Comparison of ENCODE assay signal across 13 mouse cellular contexts in genomic region chr5:64112360-64112759, GRCm38 (mm10). TPM values are rescaled to one million over a fixed set of nuclear protein-coding genes. Genes with fewer than 3 reads are reported as not detected.
DNase-seq lines count a peak whose midpoint lies in the region; ATAC-seq and TF ChIP-seq lines count a peak whose summit lies in the region.
"Had no signal": no experiment of that assay in that cellular context is flagged by ENCODE, and none has a peak within 500 bp of the region (broad histone marks: within the 10 kb centered on the region; RNA-seq: fewer than 3 reads in every experiment).

No protein-coding gene starts in this region.

- H3K36me3 ChIP-seq in kidney, adult 2 months (ENCODE audit: control insufficient read depth, insufficient read depth, low read length), result peaks cover 4% of the 10 kb centered on the region
- H3K36me3 ChIP-seq in kidney, embryonic 14.5 days (ENCODE audit: control insufficient read depth, insufficient read depth, low read length), result peaks cover 48% of the 10 kb centered on the region
- H3K36me3 ChIP-seq in intestine, embryonic 16.5 days (ENCODE audit: control insufficient read depth, insufficient read depth, low read length), result peaks cover 24% of the 10 kb centered on the region
- peaks cover 50% of the 10 kb centered on the region for H3K36me3 ChIP-seq in stomach, postnatal 0 days (ENCODE audit: control insufficient read depth, insufficient read depth, low read length)
- peaks cover 86% of the 10 kb centered on the region for H3K36me3 ChIP-seq in hindbrain, embryonic 13.5 days

- H3K4me2 ChIP-seq in kidney, embryonic 14.5 days (replicated peaks; ENCODE audit: low read depth, low read length), result no peak overlapping the region
- H3K4me2 ChIP-seq in intestine, embryonic 16.5 days (ENCODE audit: low read depth, low read length), result no peak overlapping the region
- H3K4me2 ChIP-seq in stomach, postnatal 0 days (replicated peaks; ENCODE audit: low read depth), result no peak overlapping the region
- H3K4me2 ChIP-seq in hindbrain, embryonic 13.5 days, result no peak overlapping the region
- H3K4me2 ChIP-seq: hindbrain, embryonic 15.5 days; limb, embryonic 13.5 days; lung, embryonic 14.5 days had no signal

- H3K9me3 ChIP-seq in kidney, embryonic 14.5 days (ENCODE audit: control insufficient read depth, low read length), result peaks cover 9% of the 10 kb centered on the region
- peaks cover 9% of the 10 kb centered on the region; the same call in 1 of the 2 replicates for H3K9me3 ChIP-seq in intestine, embryonic 16.5 days (ENCODE audit: control insufficient read depth, low read length)
- H3K9me3 ChIP-seq in stomach, postnatal 0 days (ENCODE audit: control insufficient read depth, low read length), result 0 out of 2 replicates have a peak, but pooled peaks cover 3% of the 10 kb centered on the region
- peaks cover 18% of the 10 kb centered on the region for H3K9me3 ChIP-seq in hindbrain, embryonic 13.5 days

- no peak for TF ChIP-seq CTCF in kidney, adult 2 months (conservative IDR thresholded peaks at IDR 0.05; ENCODE audit: insufficient read depth, insufficient read length, low read depth, low read length)
- no peak for TF ChIP-seq CTCF in Patski (IDR thresholded peaks at IDR 0.05)
- TF ChIP-seq CTCF in stomach, postnatal 0 days (IDR thresholded peaks at IDR 0.05; ENCODE audit: low read depth), result no peak

- TF ChIP-seq EP300 in stomach, postnatal 0 days (optimal IDR thresholded peaks at IDR 0.05), result no peak

- TF ChIP-seq POLR2A in kidney, adult 2 months (IDR thresholded peaks at IDR 0.05; ENCODE audit: low read depth, low read length), result no peak

- WGBS in kidney, adult 2 months, result 41% methylated on average over 3 of the region's 3 CpGs
- 65% methylated on average over 3 of the region's 3 CpGs for WGBS in kidney, embryonic 14.5 days
- 74% methylated on average over 3 of the region's 3 CpGs for WGBS in intestine, embryonic 16.5 days
- 72% methylated on average over 3 of the region's 3 CpGs for WGBS in stomach, postnatal 0 days
- WGBS in hindbrain, embryonic 13.5 days, result 92% methylated on average over 3 of the region's 3 CpGs

- ATAC-seq in kidney, embryonic 14.5 days (ENCODE audit: low FRiP score, low TSS enrichment), result no peak
- ATAC-seq in Patski, result peak; percentile 99
- peak; percentile 66 for ATAC-seq in intestine, embryonic 16.5 days
- peak; percentile 95 for ATAC-seq in stomach, postnatal 0 days (ENCODE audit: low FRiP score, low TSS enrichment)
- no peak for ATAC-seq in hindbrain, embryonic 13.5 days (ENCODE audit: low FRiP score)

- no peaks in the 10 kb centered on the region for H3K27me3 ChIP-seq in kidney, adult 2 months (replicated peaks; ENCODE audit: control insufficient read depth, insufficient read depth, low read length)
- H3K27me3 ChIP-seq in kidney, embryonic 14.5 days (ENCODE audit: control insufficient read depth, insufficient read depth, low read length), result no peaks in the 10 kb centered on the region
- H3K27me3 ChIP-seq in Patski, result no peaks in the 10 kb centered on the region
- H3K27me3 ChIP-seq in intestine, embryonic 16.5 days (replicated peaks; ENCODE audit: control insufficient read depth, insufficient read depth, low read length), result no peaks in the 10 kb centered on the region
- no peaks in the 10 kb centered on the region for H3K27me3 ChIP-seq in stomach, postnatal 0 days (ENCODE audit: control insufficient read depth, insufficient read depth, low read length)
- no peaks in the 10 kb centered on the region for H3K27me3 ChIP-seq in hindbrain, embryonic 13.5 days
- H3K27me3 ChIP-seq: CH12.LX; hindbrain, embryonic 15.5 days; limb, embryonic 13.5 days had no signal

- DNase-seq in kidney, adult 2 months, result peak; percentile 59
- peak; percentile 98 for DNase-seq in Patski (ENCODE audit: low read depth, low spot score)
- DNase-seq in stomach, postnatal 0 days (ENCODE audit: low spot score), result peak; percentile 19
- no peak for DNase-seq in left cerebral cortex, adult 9 months (ENCODE audit: low spot score in 2 of 2)
- DNase-seq: lung, embryonic 14.5 days; spleen, adult 18-20 months; thymus, adult 18-20 months had no signal

- no peaks in the 10 kb centered on the region for H3K4me1 ChIP-seq in kidney, adult 2 months (ENCODE audit: control insufficient read depth, insufficient read depth, low read length)
- no peaks in the 10 kb centered on the region for H3K4me1 ChIP-seq in kidney, embryonic 14.5 days (ENCODE audit: control insufficient read depth, insufficient read depth, low read length)
- H3K4me1 ChIP-seq in intestine, embryonic 16.5 days (ENCODE audit: control insufficient read depth, insufficient read depth, low read length), result no peaks in the 10 kb centered on the region
- H3K4me1 ChIP-seq in stomach, postnatal 0 days (replicated peaks; ENCODE audit: control insufficient read depth, insufficient read depth), result no peaks in the 10 kb centered on the region
- H3K4me1 ChIP-seq in hindbrain, embryonic 13.5 days (replicated peaks), result no peaks in the 10 kb centered on the region
- H3K4me1 ChIP-seq: hindbrain, embryonic 15.5 days; limb, embryonic 13.5 days had no signal

- no peak overlapping the region for H3K4me3 ChIP-seq in kidney, adult 2 months (ENCODE audit: insufficient read depth, low read depth, low read length)
- H3K4me3 ChIP-seq in kidney, embryonic 14.5 days (ENCODE audit: low read length), result no peak overlapping the region
- no peak overlapping the region for H3K4me3 ChIP-seq in intestine, embryonic 16.5 days (ENCODE audit: low read length)
- H3K4me3 ChIP-seq in stomach, postnatal 0 days (ENCODE audit: low read depth, low read length), result no peak overlapping the region
- H3K4me3 ChIP-seq in hindbrain, embryonic 13.5 days, result no peak overlapping the region
- H3K4me3 ChIP-seq: hindbrain, embryonic 15.5 days; limb, embryonic 13.5 days had no signal

- in situ Hi-C loops in Patski (cut with MboI; ENCODE audit: low pct_unique_long_range_greater_than_20kb), result loop anchor here (10.0 kb wide), 1 partner anchor 752 kb away; no protein-coding TSS in a partner anchor

- H3K9ac ChIP-seq in kidney, embryonic 14.5 days (ENCODE audit: low read depth, low read length), result no peak overlapping the region
- no peak overlapping the region for H3K9ac ChIP-seq in intestine, embryonic 16.5 days (ENCODE audit: low read depth, low read length)
- H3K9ac ChIP-seq in stomach, postnatal 0 days (ENCODE audit: low read length), result no peak overlapping the region
- no peak overlapping the region for H3K9ac ChIP-seq in hindbrain, embryonic 13.5 days
- H3K9ac ChIP-seq: hindbrain, embryonic 15.5 days; limb, embryonic 13.5 days; lung, embryonic 14.5 days had no signal

- CTCF ChIA-PET in Patski (lab: Charles Lee), result interaction anchor here (0.6 to 2.4 kb wide), 8 partner anchors 12 to 167 kb away, joined by 3 to 10 read pairs (median 4); no protein-coding TSS in a partner anchor

- no peak overlapping the region for H3K27ac ChIP-seq in kidney, adult 2 months (ENCODE audit: insufficient read depth, low read depth, low read length)
- no peak overlapping the region for H3K27ac ChIP-seq in kidney, embryonic 14.5 days (ENCODE audit: low read depth, low read length)
- no peak overlapping the region for H3K27ac ChIP-seq in intestine, embryonic 16.5 days (ENCODE audit: low read length)
- no peak overlapping the region for H3K27ac ChIP-seq in stomach, postnatal 0 days (replicated peaks)
- H3K27ac ChIP-seq in hindbrain, embryonic 13.5 days, result no peak overlapping the region
- H3K27ac ChIP-seq: hindbrain, embryonic 15.5 days; limb, embryonic 13.5 days had no signal

- POLR2A ChIA-PET in Patski (lab: Charles Lee), result interaction anchor here (0.5 to 1.0 kb wide), 2 partner anchors 16 to 50 kb away, joined by 3 to 4 read pairs; no protein-coding TSS in a partner anchor

RNA-seq across cellular contexts. Expression of gene Pgm2, which starts 19.6 kb away (rescaled TPM):
- 7.6 TPM in 2 replicates for polyA plus RNA-seq in kidney, adult 2 months (2012; rRNA removed)
- 29.0 and 31.8 TPM in 2 replicates for polyA plus RNA-seq in kidney, embryonic 14.5 days (2014; fragmentation: Nextera tagmentation; extraction: Ambion mirVana)
- 84.2 TPM for polyA plus RNA-seq in Patski (2021)
- 37.6 and 38.5 TPM in 2 replicates for polyA plus RNA-seq in intestine, embryonic 16.5 days (2015; fragmentation: Nextera tagmentation; extraction: Ambion mirVana)
- 33.8 and 34.3 TPM in 2 replicates for polyA plus RNA-seq in stomach, postnatal 0 days (2015; fragmentation: Nextera tagmentation; extraction: Ambion mirVana)
- 23.4 and 24.0 TPM in 2 replicates for polyA plus RNA-seq in hindbrain, embryonic 13.5 days (2015; fragmentation: Nextera tagmentation; extraction: Ambion mirVana)

RNA-seq across cellular contexts. Expression of gene Tbc1d1, which starts 43.7 kb away (rescaled TPM):
- 37.0 and 38.3 TPM in 2 replicates for polyA plus RNA-seq in kidney, adult 2 months (2012; rRNA removed)
- 26.7 and 39.9 TPM in 2 replicates for polyA plus RNA-seq in kidney, embryonic 14.5 days (2014; fragmentation: Nextera tagmentation; extraction: Ambion mirVana)
- polyA plus RNA-seq in Patski (2021), result 45.9 TPM
- polyA plus RNA-seq in intestine, embryonic 16.5 days (2015; fragmentation: Nextera tagmentation; extraction: Ambion mirVana), result 32.3 and 38.5 TPM in 2 replicates
- polyA plus RNA-seq in stomach, postnatal 0 days (2015; fragmentation: Nextera tagmentation; extraction: Ambion mirVana), result 11.5 and 12.4 TPM in 2 replicates
- polyA plus RNA-seq in hindbrain, embryonic 13.5 days (2015; fragmentation: Nextera tagmentation; extraction: Ambion mirVana), result 14.5 and 15.4 TPM in 2 replicates

Comparison
In these comparisons a context has a peak if more than half of its experiments do, and no peak if none do; other contexts are left out.
1. DNase-seq: peak in kidney, adult 2 months (single experiment), Patski (single experiment) and stomach, postnatal 0 days (single experiment); none in left cerebral cortex, adult 9 months (0 of 2).
2. ATAC-seq: peak in Patski (single experiment), intestine, embryonic 16.5 days (single experiment) and stomach, postnatal 0 days (single experiment); none in kidney, embryonic 14.5 days (single experiment) and hindbrain, embryonic 13.5 days (single experiment).